Mouse (Mus musculus) forebrain, embryonic 14.5 days (tissue): ENCODE results near the gene Brd3. TPM values are rescaled to one million over a fixed set of nuclear protein-coding genes. Genes with fewer than 3 reads are reported as not detected.

Experiments used
- ATAC-seq: fragments of 200-750 bp; cut with Nextera tagmentation; 2 replicates; pipeline ENCODE4 v1.8.0; 2017; ENCODE audit warnings: mild to moderate bottlenecking, moderate library complexity
- DNase-seq: peaks from one replicate; pipeline ENCODE4 v3.0.0-alpha.2; 2015; ENCODE audit warnings: low spot score
- H3K27ac ChIP-seq: fragments of 300-500 bp; sonication (generic); 2 replicates; pipeline ENCODE4 v1.5.1; 2014; ENCODE audit warnings: low read depth, mild to moderate bottlenecking, control low read depth, low read length, moderate library complexity
- H3K27me3 ChIP-seq: fragments of 300-500 bp; sonication (generic); replicated peaks from 2 replicates; pipeline ENCODE4 v1.6.1; 2014; ENCODE audit warnings: low read length, control low read depth, mixed read lengths; ENCODE audit not compliant: control insufficient read depth, insufficient read depth
- H3K36me3 ChIP-seq: fragments of 300-500 bp; sonication (generic); 2 replicates; pipeline ENCODE4 v1.6.1; 2014; ENCODE audit warnings: low read length, control low read depth; ENCODE audit not compliant: control insufficient read depth, insufficient read depth
- H3K4me1 ChIP-seq: fragments of 300-500 bp; sonication (generic); 2 replicates; pipeline ENCODE4 v1.6.1; 2014; ENCODE audit warnings: antibody characterized with exemption, low read length, control low read depth; ENCODE audit not compliant: control insufficient read depth, insufficient read depth
- H3K4me2 ChIP-seq: fragments of 300-500 bp; sonication (generic); 2 replicates; pipeline ENCODE4 v1.6.1; 2014; ENCODE audit warnings: mild to moderate bottlenecking, control low read depth, low read length
- H3K4me3 ChIP-seq: fragments of 300-500 bp; sonication (generic); 2 replicates; pipeline ENCODE4 v1.5.1; 2014; ENCODE audit warnings: low read depth, low read length, control low read depth
- H3K9ac ChIP-seq: fragments of 300-500 bp; sonication (generic); 2 replicates; pipeline ENCODE4 v1.6.1; 2014; ENCODE audit warnings: mild to moderate bottlenecking, low read length, control low read depth, moderate library complexity
- H3K9me3 ChIP-seq: fragments of 300-500 bp; sonication (generic); replicated peaks from 2 replicates; pipeline ENCODE4 v1.6.1; 2016; ENCODE audit warnings: low read length, control low read depth, mixed read lengths; ENCODE audit not compliant: control insufficient read depth
- WGBS: fragments of 180-500 bp; shearing (Covaris S2); extraction: QIAGEN DNeasy Blood & Tissue Kit; methylation state at CpG from one replicate; pipeline ENCODE4 v1.1.7; 2014; 5-methylcytosine and 5-hydroxymethylcytosine counted together
- polyA plus RNA-seq: library from polyadenylated mRNA; unstranded; fragments of >200 nt; fragmentation: Nextera tagmentation; extraction: Ambion mirVana; gene quantifications from 2 replicates; pipeline ENCODE4 v1.2.1, GENCODE M21; 2014

The Brd3 gene
- polyA plus RNA-seq, 1 experiment from 2014 or later, result 155 TPM

DNA sequence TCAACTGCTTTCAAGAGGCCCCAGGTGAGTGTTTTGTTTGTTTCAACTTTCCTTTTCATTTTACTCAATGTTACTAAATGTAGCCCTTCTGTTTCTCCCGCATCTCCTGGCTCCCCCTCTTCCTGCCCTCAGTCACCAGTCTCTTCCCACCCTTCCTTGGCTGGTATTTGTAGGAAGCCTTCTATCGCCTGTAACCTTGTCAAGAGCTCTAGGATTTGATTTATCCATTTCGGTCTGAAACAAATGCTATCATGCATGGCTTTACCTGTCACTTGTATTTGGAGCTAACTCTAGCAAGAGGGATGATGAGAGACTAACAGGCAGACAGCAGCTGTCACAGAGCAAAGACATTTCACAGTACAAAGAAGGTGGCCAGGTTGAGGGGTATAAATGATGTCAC, 99.3 kb downstream of the Brd3 start:
- no peak overlapping the region for H3K9ac ChIP-seq
- no peak overlapping the region for H3K27ac ChIP-seq
- ATAC-seq, result no peak
- no peak for DNase-seq
- 80% methylated on average over 3 of the region's 3 CpGs for WGBS
- H3K4me3 ChIP-seq, result no peak overlapping the region
- no peaks in the 10 kb centered on the region for H3K36me3 ChIP-seq
- no peak overlapping the region for H3K4me2 ChIP-seq
- H3K9me3 ChIP-seq, result no peaks in the 10 kb centered on the region
- no peaks in the 10 kb centered on the region for H3K27me3 ChIP-seq
- H3K4me1 ChIP-seq, result peaks cover 20% of the 10 kb centered on the region

- no peak overlapping the region for H3K4me2 ChIP-seq
- no peaks in the 10 kb centered on the region for H3K9me3 ChIP-seq
- H3K36me3 ChIP-seq, result no peaks in the 10 kb centered on the region
- 92% methylated on average over 5 of the region's 5 CpGs for whole genome bisulfite sequencing
- H3K9ac ChIP-seq, result no peak overlapping the region
- H3K4me1 ChIP-seq, result peaks cover 12% of the 10 kb centered on the region
- H3K27me3 ChIP-seq, result no peaks in the 10 kb centered on the region
- ATAC-seq (no peak), DNase-seq (no peak)
- H3K27ac ChIP-seq, result no peak overlapping the region
- H3K4me3 ChIP-seq, result no peak overlapping the region
Observed at GRCm38 (mm10) chr2:27406928-27407327, 100.5 kb downstream of the Brd3 start.

DNA sequence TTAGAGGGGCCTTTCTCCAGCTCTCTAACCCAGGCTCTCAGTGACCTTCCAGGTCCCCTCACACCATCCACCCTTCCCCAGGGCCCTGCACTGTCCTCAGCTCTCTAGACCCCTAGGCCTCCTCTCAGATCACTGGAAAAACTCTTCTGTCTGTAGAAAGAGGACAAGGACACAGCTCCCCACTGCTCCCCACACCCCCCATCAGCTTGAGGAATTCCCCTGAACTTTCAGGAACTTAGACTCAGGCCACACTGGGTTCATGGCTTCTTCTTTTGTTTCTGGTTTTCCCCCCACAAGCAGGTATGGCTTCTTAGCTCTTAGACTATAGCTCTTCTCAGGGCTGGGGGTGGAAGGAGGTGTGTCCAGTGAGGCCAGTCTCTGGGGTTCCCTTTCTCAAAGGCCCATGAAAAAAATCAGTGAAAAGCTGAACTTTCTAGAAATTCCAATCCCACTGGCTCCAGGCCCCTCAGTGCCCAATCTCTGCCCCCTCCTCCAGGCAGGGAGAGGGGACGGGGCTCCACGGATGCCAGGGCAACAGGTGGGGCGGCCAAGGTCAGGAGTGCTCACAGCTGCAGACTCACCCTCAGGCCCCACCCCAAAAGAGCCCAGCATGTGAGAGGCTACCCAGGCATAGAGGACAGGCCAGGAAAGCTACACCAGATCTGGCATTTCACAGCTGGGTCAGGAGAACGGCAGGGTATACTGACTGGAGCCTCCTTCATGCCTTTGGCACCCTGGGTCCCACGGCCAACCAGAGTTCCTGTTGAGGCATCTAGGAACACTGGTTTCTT, 102.2 kb downstream of the Brd3 start:
- 63% methylated on average over 5 of the region's 5 CpGs for WGBS
- no peak for DNase-seq
- H3K36me3 ChIP-seq, result no peaks in the 10 kb centered on the region
- peaks cover 3% of the 10 kb centered on the region; the same call in 1 of the 2 replicates for H3K4me1 ChIP-seq
- ATAC-seq, result no peak
- no peak overlapping the region for H3K4me3 ChIP-seq
- no peak overlapping the region for H3K4me2 ChIP-seq
- no peaks in the 10 kb centered on the region for H3K27me3 ChIP-seq
- no peak overlapping the region for H3K9ac ChIP-seq
- no peaks in the 10 kb centered on the region for H3K9me3 ChIP-seq
- no peak overlapping the region for H3K27ac ChIP-seq

GRCm38 (mm10) chr2:27404375-27405093, 102.9 kb downstream of the Brd3 start:
- DNase-seq, result no peak
- Histone ChIP-seq H3K4me2 (no peak overlapping the region), H3K27me3 (no peaks in the 10 kb centered on the region), H3K4me1 (peaks cover 1% of the 10 kb centered on the region; the same call in 1 of the 2 replicates), H3K9me3 (0 out of 2 replicates have a peak, but pooled peaks cover 2% of the 10 kb centered on the region), H3K4me3 (no peak overlapping the region), H3K9ac (no peak overlapping the region), H3K27ac (no peak overlapping the region), H3K36me3 (no peaks in the 10 kb centered on the region)
- WGBS, result 60% methylated on average over 6 of the region's 6 CpGs
- ATAC-seq, result no peak

DNA sequence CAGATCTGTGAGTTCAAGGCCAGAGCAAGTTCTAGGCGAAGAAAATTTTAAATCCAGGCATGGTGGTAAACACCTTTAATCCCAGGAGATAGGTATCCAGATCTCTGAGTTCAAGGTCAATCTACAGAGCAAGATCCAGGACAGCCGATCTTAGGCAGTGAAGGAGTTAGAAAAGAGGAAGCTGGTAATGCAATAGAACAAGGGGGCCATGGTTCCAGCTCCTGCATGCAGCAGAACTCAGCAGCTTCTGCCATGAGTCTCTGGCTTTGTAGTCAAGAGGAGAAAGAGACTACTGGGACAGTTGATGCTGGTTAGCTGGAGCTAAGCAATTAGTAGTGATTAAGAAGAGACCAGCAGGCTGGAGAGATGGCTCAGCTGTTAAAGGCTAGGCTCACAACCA, 105.9 kb downstream of the Brd3 start:
- H3K4me2 ChIP-seq, result no peak overlapping the region
- ATAC-seq (no peak), DNase-seq (no peak)
- H3K27me3 ChIP-seq, result no peaks in the 10 kb centered on the region
- no peak overlapping the region for H3K9ac ChIP-seq
- no peak overlapping the region for H3K4me3 ChIP-seq
- no peak overlapping the region for H3K27ac ChIP-seq
- H3K9me3 ChIP-seq, result 0 out of 2 replicates have a peak, but pooled peaks cover 2% of the 10 kb centered on the region
- H3K36me3 ChIP-seq, result no peaks in the 10 kb centered on the region
- 94% methylated on average over 2 of the region's 2 CpGs for WGBS
- peaks cover 5% of the 10 kb centered on the region; the same call in 1 of the 2 replicates for H3K4me1 ChIP-seq

DNA sequence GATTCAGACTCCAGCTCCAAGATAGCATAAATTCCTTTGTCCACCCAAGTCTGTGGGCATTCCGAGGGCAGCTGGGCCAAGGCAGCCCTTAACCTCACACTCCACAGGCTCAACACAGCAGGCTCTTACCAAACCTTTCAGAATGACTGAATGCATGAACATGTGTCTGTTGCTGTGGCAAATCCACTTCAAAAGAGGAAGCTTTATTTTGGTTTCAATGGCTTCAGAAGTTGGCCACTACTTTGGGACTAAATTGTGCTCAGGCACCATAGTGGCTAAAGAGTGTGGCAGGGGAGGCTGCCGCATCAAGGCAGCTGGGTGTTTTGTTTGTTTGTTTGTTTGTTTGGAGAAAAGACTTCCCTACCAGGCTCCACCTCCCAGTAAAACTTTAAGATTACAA, 107.4 kb downstream of the Brd3 start:
- peaks cover 11% of the 10 kb centered on the region; the same call in 1 of the 2 replicates for H3K4me1 ChIP-seq
- no peaks in the 10 kb centered on the region for H3K36me3 ChIP-seq
- H3K9me3 ChIP-seq, result 0 out of 2 replicates have a peak, but pooled peaks cover 2% of the 10 kb centered on the region
- 95% methylated on average over 2 of the region's 2 CpGs for WGBS
- no peak overlapping the region for H3K4me2 ChIP-seq
- H3K27me3 ChIP-seq, result no peaks in the 10 kb centered on the region
- no peak overlapping the region for H3K27ac ChIP-seq
- DNase-seq (no peak), ATAC-seq (no peak)
- no peak overlapping the region for H3K4me3 ChIP-seq
- no peak overlapping the region for H3K9ac ChIP-seq

DNA sequence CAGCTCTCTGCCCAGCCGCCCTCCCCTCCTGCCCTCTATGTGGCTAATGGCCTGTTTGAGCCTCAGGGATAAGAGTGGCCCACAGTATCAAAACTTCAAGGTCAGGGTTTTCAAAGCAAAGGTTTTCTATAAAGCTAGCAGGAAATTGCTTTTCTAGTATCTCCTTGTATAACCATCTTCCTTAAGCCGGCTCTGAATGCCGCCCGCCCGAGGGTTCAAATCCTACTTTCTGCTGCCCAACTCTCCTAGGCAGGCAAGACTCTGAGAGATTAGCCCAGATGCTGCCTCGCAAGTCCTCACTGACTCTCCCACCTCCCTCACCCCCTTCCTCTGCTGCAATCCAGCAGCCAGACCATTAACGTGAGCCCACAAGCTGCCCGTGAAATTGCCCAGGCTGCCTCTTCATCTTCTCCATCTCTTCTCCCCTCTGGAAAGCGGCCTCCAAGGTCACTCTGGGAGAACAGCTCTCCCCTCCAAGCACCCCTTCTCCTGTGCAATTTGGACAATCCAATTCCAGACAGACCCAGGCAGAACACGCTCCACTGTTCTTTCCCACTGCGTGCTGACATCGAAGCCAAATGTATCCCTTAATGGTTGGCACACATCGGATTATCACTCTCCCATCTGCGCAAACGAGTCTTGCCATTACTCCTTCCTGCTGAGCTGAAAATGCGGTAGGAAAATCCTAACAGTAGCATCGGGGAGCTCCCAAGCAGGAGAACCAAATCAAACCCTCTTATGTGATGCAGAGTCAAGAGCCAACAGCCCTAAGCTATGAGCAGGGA, 110.6 kb downstream of the Brd3 start:
- H3K9me3 ChIP-seq, result 0 out of 2 replicates have a peak, but pooled peaks cover 2% of the 10 kb centered on the region
- no peak overlapping the region for H3K4me2 ChIP-seq
- H3K27ac ChIP-seq, result peak overlapping the region; percentile 46; the same call in 1 of the 2 replicates
- H3K4me1 ChIP-seq, result peaks cover 21% of the 10 kb centered on the region
- ATAC-seq (peak; percentile 18; the same call in 1 of the 2 replicates), DNase-seq (peak; percentile 58)
- H3K4me3 ChIP-seq, result no peak overlapping the region
- no peak overlapping the region for H3K9ac ChIP-seq
- WGBS, result 58% methylated on average over 17 of the region's 17 CpGs
- no peaks in the 10 kb centered on the region for H3K36me3 ChIP-seq
- no peaks in the 10 kb centered on the region for H3K27me3 ChIP-seq
